ENCODE assay signal across 8 mouse cellular contexts in the genomic region with DNA sequence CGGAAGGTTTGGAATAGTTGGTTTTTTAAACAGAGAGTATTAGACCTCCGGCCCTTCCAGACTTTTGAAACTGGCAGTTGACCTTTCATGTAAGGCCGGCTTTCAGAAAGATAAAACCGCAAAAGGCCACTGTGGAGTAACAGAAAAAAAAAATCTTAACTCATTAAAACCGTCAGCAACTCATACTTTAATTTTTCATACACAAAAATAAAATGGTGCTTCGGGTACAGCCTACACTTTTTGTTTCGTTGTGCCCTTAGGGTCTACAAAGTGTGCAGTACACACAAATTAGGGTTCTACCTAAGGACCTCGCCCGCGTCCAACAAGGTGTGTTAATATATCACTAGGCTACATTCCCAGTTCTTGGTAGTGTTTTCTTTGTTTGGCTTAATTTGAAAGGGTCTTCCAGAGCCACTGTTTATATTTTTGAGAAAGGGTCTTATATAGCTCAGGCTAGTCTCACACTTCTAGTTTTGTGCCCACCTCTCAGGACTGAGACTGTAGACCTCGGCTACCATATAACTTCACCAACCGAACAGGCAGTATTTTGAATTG. TPM values are rescaled to one million over a fixed set of nuclear protein-coding genes. Genes with fewer than 3 reads are reported as not detected.
DNase-seq lines count a peak whose midpoint lies in the region; ATAC-seq and TF ChIP-seq lines count a peak whose summit lies in the region.

No protein-coding gene starts in this region.

- H3K27ac ChIP-seq in gastrocnemius, adult 2 months, result peak overlapping the region; percentile 98
- H3K27ac ChIP-seq in forebrain, embryonic 16.5 days (ENCODE audit: low read length), result peak overlapping the region; percentile 97
- peak overlapping the region; percentile 94 for H3K27ac ChIP-seq in liver, embryonic 16.5 days (ENCODE audit: low read length)

- DNase-seq in gastrocnemius, adult 2 months, result no peak
- no peak for DNase-seq in gastrocnemius, postnatal 25 days
- peak; percentile 46 for DNase-seq in A20 (ENCODE audit: low read depth, low spot score)
- DNase-seq in urinary bladder, postnatal 25 days (ENCODE audit: low spot score), result no peak
- no peak for DNase-seq in left cerebral cortex, adult 11 months (ENCODE audit: low spot score)
- no peak for DNase-seq in left cerebral cortex, postnatal 25 days (ENCODE audit: low spot score in 2 of 2)

- peak overlapping the region; percentile 70 for H3K4me2 ChIP-seq in forebrain, embryonic 16.5 days (ENCODE audit: low read length)
- H3K4me2 ChIP-seq in liver, embryonic 16.5 days (ENCODE audit: low read depth, low read length), result peak overlapping the region; percentile 88

- peaks cover 25% of the 10 kb centered on the region for H3K4me1 ChIP-seq in forebrain, embryonic 16.5 days (replicated peaks; ENCODE audit: control insufficient read depth, insufficient read depth, low read length)
- H3K4me1 ChIP-seq in liver, embryonic 16.5 days (ENCODE audit: control insufficient read depth, low read depth, low read length), result peaks cover 37% of the 10 kb centered on the region

- ATAC-seq in forebrain, embryonic 16.5 days, result no peak
- no peak for ATAC-seq in liver, embryonic 16.5 days (ENCODE audit: low read depth)

- no peaks in the 10 kb centered on the region for H3K27me3 ChIP-seq in forebrain, embryonic 16.5 days (replicated peaks; ENCODE audit: control insufficient read depth, insufficient read depth, low read length)
- no peaks in the 10 kb centered on the region for H3K27me3 ChIP-seq in liver, embryonic 16.5 days (ENCODE audit: control insufficient read depth, insufficient read depth, low read depth, low read length)

- TF ChIP-seq CTCF in gastrocnemius, adult 2 months (IDR thresholded peaks at IDR 0.05), result no peak

- H3K4me3 ChIP-seq in gastrocnemius, adult 2 months, result peak overlapping the region; percentile 78
- H3K4me3 ChIP-seq in forebrain, embryonic 16.5 days (replicated peaks; ENCODE audit: low read length), result peak overlapping the region; percentile 94
- H3K4me3 ChIP-seq in liver, embryonic 16.5 days (ENCODE audit: low read depth, low read length), result peak overlapping the region; percentile 94

- peak overlapping the region; percentile 83 for H3K9ac ChIP-seq in forebrain, embryonic 16.5 days (replicated peaks; ENCODE audit: low read depth, low read length)
- peak overlapping the region; percentile 79 for H3K9ac ChIP-seq in liver, embryonic 16.5 days (ENCODE audit: low read depth, low read length)

- 45% methylated on average over 12 of the region's 12 CpGs for WGBS in forebrain, embryonic 16.5 days
- WGBS in liver, embryonic 16.5 days (ENCODE audit: insufficient replicate concordance), result 36% methylated on average over 12 of the region's 12 CpGs

- no peaks in the 10 kb centered on the region for H3K9me3 ChIP-seq in forebrain, embryonic 16.5 days (ENCODE audit: control insufficient read depth, low read length)
- no peaks in the 10 kb centered on the region for H3K9me3 ChIP-seq in liver, embryonic 16.5 days (replicated peaks; ENCODE audit: control insufficient read depth, low read length)

- intact Hi-C loops in gastrocnemius, adult 2 months (cut with DNase I), result loop anchor here (5.0 kb wide), 2 partner anchors 37 to 82 kb away; no protein-coding TSS in a partner anchor
- intact Hi-C loops in left cerebral cortex, postnatal 25 days (cut with DNase I), result loop anchor here (5.0 kb wide), 2 partner anchors 37 to 62 kb away; no protein-coding TSS in a partner anchor

- H3K36me3 ChIP-seq in forebrain, embryonic 16.5 days (ENCODE audit: control insufficient read depth, insufficient read depth), result no peaks in the 10 kb centered on the region
- no peaks in the 10 kb centered on the region for H3K36me3 ChIP-seq in liver, embryonic 16.5 days (ENCODE audit: control insufficient read depth, insufficient read depth)

RNA-seq across cellular contexts. Expression of gene Spen, which starts 0.9 kb away (rescaled TPM):
- total RNA-seq in gastrocnemius, adult 2 months (2021), result 10 to 100 TPM; 23.3 to 25.1 TPM
- 10 to 100 TPM; 18.6 to 19.9 TPM for total RNA-seq in gastrocnemius, postnatal 25 days (2021)
- 16.0 and 19.1 TPM in 2 replicates for polyA plus RNA-seq in forebrain, embryonic 16.5 days (2015; fragmentation: Nextera tagmentation; extraction: Ambion mirVana)
- polyA plus RNA-seq in liver, embryonic 16.5 days (2015; fragmentation: Nextera tagmentation; extraction: Ambion mirVana), result 2.9 and 3.3 TPM in 2 replicates
- total RNA-seq in left cerebral cortex, postnatal 25 days (2021), result 10 to 100 TPM; 54.6 to 60.6 TPM
